ENCODE assay signal across 8 mouse cellular contexts in genomic region chr11:69064259-69065133, GRCm38 (mm10). TPM values are rescaled to one million over a fixed set of nuclear protein-coding genes. Genes with fewer than 3 reads are reported as not detected.
A peak's percentile ranks its signal among the peaks of the same experiment; 100 is the strongest.
DNase-seq lines count a peak whose midpoint lies in the region; ATAC-seq and TF ChIP-seq lines count a peak whose summit lies in the region.

No protein-coding gene starts in this region.

- H3K9me3 ChIP-seq in forebrain, embryonic 13.5 days (replicated peaks), result no peaks in the 10 kb centered on the region
- no peaks in the 10 kb centered on the region for H3K9me3 ChIP-seq in liver, embryonic 14.5 days (ENCODE audit: control insufficient read depth, low read length)

- no peaks in the 10 kb centered on the region for H3K36me3 ChIP-seq in forebrain, embryonic 13.5 days (ENCODE audit: poor library complexity, severe bottlenecking)
- H3K36me3 ChIP-seq in liver, embryonic 14.5 days (replicated peaks; ENCODE audit: control insufficient read depth, insufficient read depth, low read depth), result no peaks in the 10 kb centered on the region

- peaks cover 44% of the 10 kb centered on the region for H3K4me1 ChIP-seq in forebrain, embryonic 13.5 days
- peaks cover 6 to 39% of the 10 kb centered on the region in 2 experiments; a peak in 3 of 4 replicates for H3K4me1 ChIP-seq in liver, embryonic 14.5 days (replicated peaks; ENCODE audit: control insufficient read depth in 2 of 2, insufficient read depth in 2 of 2, low read length in 1 of 2)

- no peak for TF ChIP-seq CTCF in gastrocnemius, adult 2 months (IDR thresholded peaks at IDR 0.05)
- no peak for TF ChIP-seq CTCF in liver, embryonic 14.5 days (IDR thresholded peaks at IDR 0.05; ENCODE audit: low read depth)

- WGBS in forebrain, embryonic 13.5 days, result 45% methylated on average over 9 of the region's 9 CpGs
- WGBS in liver, embryonic 14.5 days (ENCODE audit: insufficient replicate concordance), result 57% methylated on average over 9 of the region's 9 CpGs

- no peaks in the 10 kb centered on the region for H3K27me3 ChIP-seq in forebrain, embryonic 13.5 days
- H3K27me3 ChIP-seq in liver, embryonic 14.5 days (ENCODE audit: control insufficient read depth, insufficient read depth, low read length), result no peaks in the 10 kb centered on the region

- H3K4me2 ChIP-seq in forebrain, embryonic 13.5 days, result peak overlapping the region; percentile 76
- H3K4me2 ChIP-seq in liver, embryonic 14.5 days (ENCODE audit: low read depth), result peak overlapping the region; percentile 71

- intact Hi-C loops in gastrocnemius, adult 2 months (cut with DNase I), result loop anchor here (10.0 kb wide), 2 partner anchors 180 to 350 kb away; partner anchors contain the start of gene Kdm6b
- intact Hi-C loops in gastrocnemius, postnatal 14 days (cut with DNase I; ENCODE audit: low total_unique reads), result loop anchor here (5.0 kb wide), 1 partner anchor 58 kb away; the partner anchor contains the start of genes 9130213A22Rik and Hes7

- TF ChIP-seq EP300 in liver, embryonic 14.5 days (IDR thresholded peaks at IDR 0.05; ENCODE audit: low read depth), result no peak

- ATAC-seq in forebrain, embryonic 13.5 days, result no peak
- no peak for ATAC-seq in liver, embryonic 14.5 days (ENCODE audit: insufficient read depth)

- DNase-seq in gastrocnemius, adult 2 months, result no peak
- DNase-seq in gastrocnemius, postnatal 14 days, result no peak
- DNase-seq in A20 (ENCODE audit: low read depth, low spot score), result peak; percentile 8
- DNase-seq in liver, embryonic 14.5 days (ENCODE audit: low read depth in 3 of 3, low spot score in 3 of 3), result no peak
- DNase-seq in MN1 (ENCODE audit: low spot score), result no peak
- no peak for DNase-seq in frontal cortex, postnatal 10 days (ENCODE audit: low spot score in 2 of 2)
- DNase-seq in embryo, embryonic 9.5 days (ENCODE audit: extremely low spot score), result no peak

- H3K27ac ChIP-seq in gastrocnemius, adult 2 months, result peak overlapping the region; percentile 92
- H3K27ac ChIP-seq in forebrain, embryonic 13.5 days, result 0 out of 2 replicates have a peak overlapping the region, but pooled peaks have one; percentile 76
- peak overlapping the region; percentile 6; the same call in 1 of the 2 replicates for H3K27ac ChIP-seq in liver, embryonic 14.5 days

- H3K4me3 ChIP-seq in gastrocnemius, adult 2 months, result peak overlapping the region; percentile 99
- H3K4me3 ChIP-seq in forebrain, embryonic 13.5 days, result peak overlapping the region; percentile 73
- peak overlapping the region; percentile 65 to 98 for H3K4me3 ChIP-seq in liver, embryonic 14.5 days (ENCODE audit: insufficient read depth in 1 of 2, low read depth in 2 of 2, low read length in 2 of 2)

- H3K9ac ChIP-seq in forebrain, embryonic 13.5 days, result peak overlapping the region; percentile 73
- H3K9ac ChIP-seq in liver, embryonic 14.5 days (replicated peaks), result peak overlapping the region; percentile 60

RNA-seq across cellular contexts. Expression of gene Borcs6, which starts 5.0 kb away (rescaled TPM):
- total RNA-seq in gastrocnemius, adult 2 months (2021), result 10 to 100 TPM; 17.9 to 18.9 TPM
- 10 to 100 TPM; 13.5 to 14.3 TPM for total RNA-seq in gastrocnemius, postnatal 14 days (2021)
- polyA plus RNA-seq in forebrain, embryonic 13.5 days (2015; fragmentation: Nextera tagmentation; extraction: Ambion mirVana), result 6.6 and 7.9 TPM in 2 replicates
- 3.0 and 3.4 TPM in 2 replicates for polyA plus RNA-seq in liver, embryonic 14.5 days (2012; rRNA removed)
- polyA plus RNA-seq in liver, embryonic 14.5 days (2014; fragmentation: Nextera tagmentation; extraction: Ambion mirVana), result 2.2 and 3.0 TPM in 2 replicates

RNA-seq across cellular contexts. Expression of gene Tmem107, which starts 6.1 kb away (rescaled TPM):
- total RNA-seq in gastrocnemius, adult 2 months (2021), result 1 to 10 TPM; 3.9 to 5.7 TPM
- total RNA-seq in gastrocnemius, postnatal 14 days (2021), result 1 to 10 TPM; 2.9 to 4.7 TPM
- polyA plus RNA-seq in forebrain, embryonic 13.5 days (2015; fragmentation: Nextera tagmentation; extraction: Ambion mirVana), result 55.1 and 57.2 TPM in 2 replicates
- 12.0 and 18.0 TPM in 2 replicates for polyA plus RNA-seq in liver, embryonic 14.5 days (2012; rRNA removed)
- 21.9 and 29.3 TPM in 2 replicates for polyA plus RNA-seq in liver, embryonic 14.5 days (2014; fragmentation: Nextera tagmentation; extraction: Ambion mirVana)

RNA-seq across cellular contexts. Expression of gene Aurkb, which starts 19.0 kb away (rescaled TPM):
- not detected for total RNA-seq in gastrocnemius, adult 2 months (2021)
- 1 to 10 TPM; 4.2 to 4.4 TPM for total RNA-seq in gastrocnemius, postnatal 14 days (2021)
- polyA plus RNA-seq in forebrain, embryonic 13.5 days (2015; fragmentation: Nextera tagmentation; extraction: Ambion mirVana), result 143 and 149 TPM in 2 replicates
- 65.6 and 78.6 TPM in 2 replicates for polyA plus RNA-seq in liver, embryonic 14.5 days (2012; rRNA removed)
- polyA plus RNA-seq in liver, embryonic 14.5 days (2014; fragmentation: Nextera tagmentation; extraction: Ambion mirVana), result 90.8 and 94.3 TPM in 2 replicates

RNA-seq across cellular contexts. Expression of gene Vamp2, which starts 23.8 kb away (rescaled TPM):
- total RNA-seq in gastrocnemius, adult 2 months (2021), result 10 to 100 TPM; 38.0 to 42.7 TPM
- 10 to 100 TPM; 37.9 to 39.7 TPM for total RNA-seq in gastrocnemius, postnatal 14 days (2021)
- 110 and 124 TPM in 2 replicates for polyA plus RNA-seq in forebrain, embryonic 13.5 days (2015; fragmentation: Nextera tagmentation; extraction: Ambion mirVana)
- 23.0 and 23.1 TPM in 2 replicates for polyA plus RNA-seq in liver, embryonic 14.5 days (2012; rRNA removed)
- 11.4 and 12.6 TPM in 2 replicates for polyA plus RNA-seq in liver, embryonic 14.5 days (2014; fragmentation: Nextera tagmentation; extraction: Ambion mirVana)

RNA-seq across cellular contexts. Expression of gene Per1, which starts 30.5 kb away (rescaled TPM):
- 10 to 100 TPM; 68.2 to 76.8 TPM for total RNA-seq in gastrocnemius, adult 2 months (2021)
- total RNA-seq in gastrocnemius, postnatal 14 days (2021), result 10 to 100 TPM; 22.1 to 77.5 TPM
- polyA plus RNA-seq in forebrain, embryonic 13.5 days (2015; fragmentation: Nextera tagmentation; extraction: Ambion mirVana), result 6.0 and 6.4 TPM in 2 replicates
- 1.8 and 1.9 TPM in 2 replicates for polyA plus RNA-seq in liver, embryonic 14.5 days (2012; rRNA removed)
- polyA plus RNA-seq in liver, embryonic 14.5 days (2014; fragmentation: Nextera tagmentation; extraction: Ambion mirVana), result 3.0 and 4.2 TPM in 2 replicates

Comparison
In these comparisons a context has a peak if more than half of its experiments do, and no peak if none do; other contexts are left out.
1. RNA of gene Aurkb, which starts 19.0 kb away (total RNA-seq): 4.2 to 4.4 TPM in gastrocnemius, postnatal 14 days; not detected in gastrocnemius, adult 2 months; every median in the first group is over 4 times any median in the second.
2. H3K27ac ChIP-seq: peak in every context shown above with its lines; median percentile 92 in gastrocnemius, adult 2 months; 76 in forebrain, embryonic 13.5 days; 6 in liver, embryonic 14.5 days.
3. Peak in every context shown above with its lines, with median percentiles within 50 percentile points of each other: H3K4me3 ChIP-seq.